Mouse (Mus musculus) right cerebral cortex, postnatal 25 days (tissue): ENCODE data around the gene Crebl2.

Experiments used
- DNase-seq: peaks from one replicate; pipeline ENCODE4 v3.0.0; 2022

Gene Crebl2

DNA sequence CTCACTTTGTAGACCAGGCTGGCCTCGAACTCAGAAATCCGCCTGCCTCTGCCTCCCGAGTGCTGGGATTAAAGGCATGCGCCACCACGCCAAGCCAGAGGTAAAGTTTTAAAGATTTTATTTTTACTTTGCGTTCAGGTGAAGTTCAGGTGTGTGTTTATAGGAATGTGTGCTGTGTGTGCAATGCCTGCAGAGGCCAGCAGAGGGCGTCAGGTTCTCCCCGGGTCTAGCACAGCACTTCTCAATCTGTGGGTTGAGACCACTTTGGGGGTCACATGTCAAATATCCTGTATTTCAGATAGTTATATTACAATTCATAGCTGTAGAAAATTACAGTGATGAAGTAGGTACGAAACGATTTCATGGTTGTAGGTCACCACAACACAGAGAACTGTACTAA, 7.1 kb upstream of the Crebl2 start:
- no peak for DNase-seq

- DNase-seq, result no peak
These were observed 822 bp downstream of the Crebl2 start for GRCm38 (mm10) chr6:134830776-134831175.

GRCm38 (mm10) chr6:134834585-134835251, 4.8 kb downstream of the Crebl2 start:
- DNase-seq, result no peak

DNA sequence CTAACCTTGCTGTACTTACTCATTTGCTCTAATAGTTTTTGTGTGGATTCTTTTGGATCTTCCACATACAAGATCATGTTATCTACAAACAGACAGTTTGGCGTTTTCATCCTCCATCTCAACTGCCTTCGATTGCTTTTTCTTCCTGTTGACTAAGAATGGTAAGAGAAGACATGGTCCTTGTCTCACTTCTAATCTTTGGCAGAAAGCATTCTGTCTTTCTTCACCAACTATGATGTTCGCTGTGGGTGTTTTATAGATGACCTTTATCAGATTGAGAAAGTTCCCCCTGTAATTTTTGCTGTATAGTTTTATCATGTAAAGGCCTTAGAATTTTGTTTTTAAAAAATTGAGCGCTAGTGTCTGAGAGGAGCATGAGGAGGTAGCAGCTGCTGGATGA, 8.2 kb downstream of the Crebl2 start:
- no peak for DNase-seq

DNA sequence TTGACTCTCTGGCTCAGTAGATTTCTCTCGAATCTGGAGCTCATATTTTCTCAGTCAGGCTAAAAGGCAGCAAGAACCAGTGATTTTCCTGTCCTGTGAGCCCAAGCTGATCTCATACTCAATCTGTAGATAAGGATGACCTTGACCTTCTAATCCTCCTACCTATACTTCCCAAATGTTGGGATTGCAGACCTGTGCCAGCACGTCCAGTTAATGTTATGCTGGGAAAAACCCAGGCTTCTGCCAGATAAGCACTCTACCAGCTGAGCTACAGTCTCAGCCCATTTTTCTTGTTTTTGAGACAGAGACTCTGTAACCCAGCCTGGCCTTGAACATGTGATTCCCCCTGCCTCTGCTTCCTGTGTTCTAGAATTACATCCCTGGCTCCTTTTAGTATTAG, 10.4 kb downstream of the Crebl2 start:
- no peak for DNase-seq

DNA sequence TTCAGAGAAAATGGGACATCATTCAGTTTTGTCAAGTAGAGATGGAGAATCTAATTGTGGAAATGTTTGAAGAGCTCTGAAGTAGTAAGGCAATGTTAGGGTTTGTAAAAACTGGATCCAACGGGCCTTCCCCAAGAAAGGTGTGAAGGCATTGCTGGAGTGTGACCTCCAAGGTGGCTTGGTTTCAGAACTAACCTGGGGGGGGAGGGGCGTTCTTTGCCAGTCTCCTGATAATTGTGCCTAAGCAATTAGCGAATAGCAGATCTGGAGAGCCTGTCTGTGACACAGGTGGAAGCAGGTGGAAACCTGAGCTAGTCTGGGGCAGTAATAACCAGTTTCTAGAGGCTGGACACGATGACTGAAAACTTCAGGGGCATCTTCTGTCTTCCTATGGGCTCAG, 15.8 kb downstream of the Crebl2 start:
- no peak for DNase-seq

- DNase-seq, result no peak
These were observed 16.4 kb downstream of the Crebl2 start for GRCm38 (mm10) chr6:134846308-134846707.

- no peak for DNase-seq
These were observed 17.6 kb downstream of the Crebl2 start for GRCm38 (mm10) chr6:134847550-134847949.

DNA sequence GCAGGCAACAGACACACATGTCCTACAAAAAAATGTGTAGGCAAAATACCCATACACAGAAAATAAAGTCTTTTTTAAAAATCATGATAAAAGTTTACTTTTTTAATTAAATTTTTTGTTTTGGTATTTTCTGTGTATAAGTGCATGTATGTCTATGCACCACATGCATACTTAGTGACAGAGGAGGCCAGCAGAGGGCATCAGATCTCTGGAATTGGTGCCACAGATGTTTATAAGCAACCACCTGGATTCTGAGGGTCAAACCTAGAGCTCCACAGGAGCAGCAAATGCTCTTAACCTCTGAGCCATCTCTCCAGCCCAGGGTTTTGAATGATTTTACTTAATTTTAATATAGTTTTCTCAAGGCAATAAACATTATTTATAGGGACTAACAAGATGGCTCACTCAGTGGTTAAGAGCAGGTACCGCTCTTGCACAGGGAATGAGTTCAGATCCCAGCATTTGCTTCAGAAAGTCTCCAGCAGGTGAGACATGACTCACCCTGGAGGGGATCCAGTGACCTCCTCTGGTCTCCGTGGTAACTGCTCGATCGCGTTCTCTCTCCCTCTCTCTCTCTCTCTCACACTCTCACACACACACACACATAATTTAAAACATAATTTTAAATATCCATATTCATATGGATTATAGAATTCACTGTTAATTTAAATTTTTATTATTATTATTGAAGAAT, 18.4 kb downstream of the Crebl2 start:
- DNase-seq, result no peak

- no peak for DNase-seq
These were observed 19.5 kb downstream of the Crebl2 start for GRCm38 (mm10) chr6:134849461-134849860.

- DNase-seq, result no peak
These were observed 20.0 kb downstream of the Crebl2 start for GRCm38 (mm10) chr6:134849985-134850384.

DNA sequence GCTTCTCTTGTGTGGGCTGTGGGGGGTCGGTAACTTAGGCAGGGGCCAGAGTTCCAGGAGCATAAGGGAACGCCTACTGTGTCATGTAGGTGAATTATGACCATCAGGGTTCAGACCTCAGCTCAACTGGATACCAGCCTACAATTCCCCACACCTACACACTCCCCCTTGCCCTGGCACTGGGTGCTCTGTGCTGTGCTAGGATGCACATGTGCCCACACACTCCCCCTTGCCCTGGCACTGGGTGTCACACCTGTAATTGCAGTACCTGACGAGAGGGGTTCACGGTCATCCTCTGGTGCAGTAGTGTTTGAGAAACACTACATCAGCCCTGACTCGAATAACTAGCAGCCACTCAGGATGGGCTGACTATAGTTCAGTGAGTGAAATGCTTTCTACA, 24.8 kb downstream of the Crebl2 start:
- DNase-seq, result no peak

DNA sequence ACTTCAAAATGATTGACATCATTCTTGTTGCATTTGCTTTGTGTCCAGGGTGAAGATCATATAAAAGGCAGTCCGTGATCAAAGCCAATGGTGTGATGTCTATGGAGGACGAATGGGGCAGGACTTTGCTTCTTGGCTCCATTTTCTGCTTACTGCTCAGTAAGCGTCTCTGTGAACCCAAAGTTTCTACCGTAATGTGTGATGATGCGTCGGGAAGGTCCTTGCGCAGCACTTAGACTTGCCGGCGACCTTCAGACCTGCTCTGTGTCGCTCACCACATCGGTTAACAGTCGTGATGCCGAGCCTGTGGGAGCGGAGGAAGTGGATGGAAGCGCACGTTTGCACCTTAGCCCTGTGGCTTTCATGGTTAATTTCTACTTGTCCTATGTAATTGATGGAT, 26.0 kb downstream of the Crebl2 start:
- DNase-seq, result no peak

DNA sequence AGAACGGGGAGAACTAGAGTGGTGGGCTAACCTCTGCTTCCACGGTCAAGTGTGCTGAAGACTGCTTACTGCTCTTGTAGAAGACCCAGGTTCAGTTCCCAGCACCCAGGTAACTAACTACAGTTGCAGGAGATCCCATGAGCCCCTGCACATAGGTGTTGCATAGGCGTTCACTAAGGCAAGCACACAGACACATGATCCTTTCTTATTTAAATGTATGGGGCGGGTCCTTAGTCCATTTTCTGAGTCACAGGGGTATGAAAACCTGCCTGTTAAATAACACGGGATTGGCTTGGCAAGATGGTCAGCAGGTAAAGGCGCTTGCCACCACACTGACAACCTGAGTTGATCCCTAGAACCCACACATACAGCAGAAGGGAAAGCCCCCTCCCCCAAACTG, 29.1 kb downstream of the Crebl2 start:
- no peak for DNase-seq

DNA sequence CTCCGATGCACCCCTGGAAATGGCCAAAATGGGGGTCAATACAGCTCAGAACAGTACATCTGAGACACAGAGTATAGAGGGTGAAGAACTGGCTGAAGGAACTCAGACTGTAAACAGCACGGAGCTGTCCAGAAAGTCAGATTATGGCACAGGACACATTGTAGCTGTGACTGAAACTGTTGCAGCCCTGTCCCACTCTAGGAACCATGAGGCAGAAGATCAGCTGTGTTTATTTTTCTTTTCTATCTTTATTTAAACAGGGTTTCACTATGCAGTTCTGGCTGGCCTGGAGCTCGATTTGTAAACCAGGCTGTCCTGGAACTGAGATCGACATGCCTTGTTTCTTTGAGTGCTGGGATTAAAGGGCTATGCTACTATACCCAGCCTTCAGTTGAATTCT, 30.3 kb downstream of the Crebl2 start:
- no peak for DNase-seq

DNA sequence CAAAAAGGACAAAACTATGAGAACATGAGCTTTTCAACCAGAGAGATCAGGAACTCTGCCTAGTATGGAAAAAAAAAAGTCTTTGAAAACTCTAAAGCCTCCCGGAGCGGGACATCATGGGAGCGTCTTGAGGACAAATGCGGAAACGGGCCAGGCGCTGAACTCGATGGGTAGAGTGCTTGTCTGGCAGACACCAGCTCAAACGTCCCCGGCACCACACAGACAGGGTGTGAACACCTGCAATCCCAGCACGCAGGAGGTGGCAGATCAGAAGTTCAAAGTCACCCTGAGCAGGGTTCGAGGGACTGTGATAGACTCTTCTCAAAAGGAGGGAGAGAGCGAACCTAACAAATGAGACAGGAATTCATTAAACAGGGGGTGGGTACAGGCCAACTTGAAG, 31.4 kb downstream of the Crebl2 start:
- no peak for DNase-seq

DNA sequence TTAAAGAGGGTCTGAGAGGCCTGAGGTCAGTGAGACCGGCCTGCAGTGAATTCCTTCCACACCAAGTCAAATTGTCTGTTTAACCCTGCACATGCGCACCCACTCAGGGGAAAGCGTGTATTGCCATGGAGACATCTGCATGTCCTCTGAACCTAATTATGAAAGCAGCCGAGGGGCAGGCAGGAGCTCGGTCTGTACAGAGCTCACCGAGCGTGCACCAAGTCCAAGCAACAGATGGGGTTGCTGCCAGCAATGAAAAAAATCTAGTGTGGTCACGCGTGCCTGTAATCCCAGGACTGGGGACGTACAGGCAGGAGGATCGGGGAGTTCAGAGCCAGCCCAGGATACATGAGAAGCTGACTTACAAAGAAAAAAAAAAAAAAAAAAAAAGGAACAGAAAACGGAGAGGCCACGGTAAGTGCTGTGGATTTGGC, 32.7 kb downstream of the Crebl2 start:
- DNase-seq, result no peak

GRCm38 (mm10) chr6:134863146-134863545, 33.2 kb downstream of the Crebl2 start:
- DNase-seq, result peak; percentile 94

DNA sequence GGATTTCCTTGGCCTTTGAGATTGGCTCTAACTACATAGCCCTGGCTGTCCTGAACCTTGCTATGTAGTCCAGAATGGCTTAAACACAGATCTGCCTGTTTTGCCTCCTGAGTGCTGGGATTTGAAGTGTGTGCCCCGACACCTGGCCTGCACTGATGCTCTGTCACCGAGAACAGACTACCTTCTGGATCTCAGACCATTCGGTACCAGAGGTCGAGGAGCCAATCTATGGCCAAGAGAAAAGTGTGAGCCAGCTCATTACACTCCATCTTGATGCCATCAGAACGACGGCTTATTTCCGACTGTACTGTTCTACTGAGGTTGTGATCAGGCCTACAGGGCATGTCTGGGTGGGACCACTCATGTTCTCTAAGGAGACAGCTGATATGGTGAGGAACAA, 36.2 kb downstream of the Crebl2 start:
- no peak for DNase-seq

- no peak for DNase-seq
These were observed 37.4 kb downstream of the Crebl2 start for GRCm38 (mm10) chr6:134867325-134867724.

GRCm38 (mm10) chr6:134870209-134870742, 40.3 kb downstream of the Crebl2 start:
- DNase-seq, result no peak

GRCm38 (mm10) chr6:134870887-134871286, 40.9 kb downstream of the Crebl2 start:
- DNase-seq, result no peak

- no peak for DNase-seq
These were observed 42.3 kb downstream of the Crebl2 start for GRCm38 (mm10) chr6:134872236-134872635.

DNA sequence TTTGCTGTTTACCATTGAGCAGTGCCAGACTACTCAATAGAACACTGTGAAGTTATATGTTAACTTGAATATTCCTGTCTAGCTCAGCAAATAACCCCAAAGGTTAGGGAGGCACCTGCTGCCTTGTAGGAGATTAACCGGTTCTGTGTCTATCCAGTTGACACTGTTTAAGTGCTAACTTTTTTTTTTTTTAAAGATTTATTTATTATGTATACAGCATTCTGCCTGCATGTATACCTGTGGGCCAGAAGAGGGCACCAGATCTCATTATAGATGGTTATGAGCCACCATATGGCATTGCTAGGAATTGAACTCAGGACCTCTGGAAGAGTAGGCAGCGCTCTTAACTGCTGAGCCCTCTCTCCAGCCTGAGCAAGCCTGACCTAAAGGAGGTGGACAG, 43.1 kb downstream of the Crebl2 start:
- DNase-seq, result no peak

DNA sequence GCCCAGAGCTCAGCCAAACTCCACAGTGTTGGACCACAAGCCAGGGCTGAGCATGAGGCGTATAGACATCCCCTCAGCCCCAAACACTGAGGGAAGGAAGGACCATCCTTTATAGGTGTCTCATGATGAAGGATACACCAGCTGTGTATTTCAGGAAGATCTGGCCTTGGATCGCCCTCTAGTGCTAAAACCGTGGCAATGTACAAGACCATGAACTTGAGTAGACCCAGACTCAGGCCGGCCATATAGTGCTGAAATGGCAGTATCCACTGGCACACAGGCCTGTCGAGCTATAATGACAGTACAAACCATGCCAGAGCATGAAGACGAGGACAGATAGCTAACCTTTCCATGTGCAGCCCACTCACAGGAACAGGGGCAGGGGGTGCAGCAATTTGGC, 46.8 kb downstream of the Crebl2 start:
- DNase-seq, result no peak
